Mouse (Mus musculus) bone marrow macrophage, adult 2 months (primary cell): ENCODE results near the gene Ghdc. TPM values are rescaled to one million over a fixed set of nuclear protein-coding genes. Genes with fewer than 3 reads are reported as not detected.

Source experiments
- H3K27ac ChIP-seq: 2 replicates; pipeline ENCODE4 v1.5.1; 2012; ENCODE audit warnings: low read depth, low read length; ENCODE audit not compliant: insufficient read depth
- H3K4me1 ChIP-seq: 2 replicates; pipeline ENCODE4 v1.6.1; 2012; ENCODE audit warnings: low read length; ENCODE audit not compliant: control insufficient read depth, insufficient read depth
- H3K4me3 ChIP-seq: 2 replicates; pipeline ENCODE4 v1.5.1; 2012; ENCODE audit warnings: mild to moderate bottlenecking, low read length, moderate library complexity; ENCODE audit not compliant: insufficient read depth
- CTCF ChIP-seq: IDR thresholded peaks from 2 replicates; pipeline ENCODE4 v1.5.1; 2012; ENCODE audit warnings: low read depth, mild to moderate bottlenecking, low read length, moderate library complexity
- POLR2A ChIP-seq: IDR thresholded peaks from 2 replicates; pipeline ENCODE4 v1.6.1; 2012; ENCODE audit warnings: mild to moderate bottlenecking, low read depth, low read length, borderline replicate concordance
- polyA plus RNA-seq: library from polyadenylated mRNA; stranded (reverse); fragments of >200 nt; gene quantifications from 2 replicates; pipeline ENCODE4 v1.2.4, GENCODE M21; 2012; ENCODE audit not compliant: missing spikeins, insufficient read depth, insufficient read length

Gene Ghdc
- polyA plus RNA-seq, 1 experiment: 12.0 TPM

DNA sequence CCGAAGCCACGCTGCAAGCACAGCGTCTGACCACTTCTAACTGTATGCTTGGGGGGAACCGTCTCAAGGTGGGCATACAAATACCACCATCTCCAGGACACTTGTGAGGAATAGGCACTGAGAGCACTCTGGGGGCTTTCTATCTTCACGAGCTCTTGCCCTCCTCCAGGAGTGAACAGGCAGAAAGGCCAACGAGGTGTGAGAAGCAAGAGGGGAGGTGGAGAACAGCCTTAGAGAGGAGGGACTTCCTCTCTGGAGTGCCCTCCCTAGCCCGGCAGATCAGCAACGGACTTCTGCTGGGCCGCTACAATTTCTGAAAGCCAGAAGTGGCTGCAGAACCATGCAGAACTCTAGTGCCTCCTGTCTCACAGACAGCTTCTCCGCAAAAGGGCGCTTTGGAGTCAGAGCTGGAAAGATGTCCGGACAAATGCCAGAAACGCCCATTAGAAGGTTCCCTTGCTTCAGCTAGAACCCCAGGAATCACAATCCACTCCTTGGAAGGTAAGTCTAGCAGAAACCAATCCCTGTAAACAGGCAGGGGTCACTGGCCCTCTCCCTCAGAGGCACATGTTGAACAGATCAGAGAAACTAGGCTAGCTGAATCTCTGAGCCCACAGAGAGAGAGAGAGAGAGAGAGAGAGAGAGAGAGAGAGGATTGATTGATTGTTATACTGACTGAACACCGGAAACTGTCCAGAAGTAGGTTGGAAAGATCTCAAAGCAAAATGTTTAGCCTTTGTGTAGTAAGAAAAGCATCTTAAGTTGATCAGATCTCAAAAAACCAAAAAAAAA lies 34.6 kb downstream of the Ghdc start:
- peaks cover 34% of the 10 kb centered on the region for H3K4me1 ChIP-seq
- TF ChIP-seq CTCF: no peak
- TF ChIP-seq POLR2A: no peak
- peak overlapping the region; percentile 93 for H3K4me3 ChIP-seq
- H3K27ac ChIP-seq: peak overlapping the region; percentile 80

DNA sequence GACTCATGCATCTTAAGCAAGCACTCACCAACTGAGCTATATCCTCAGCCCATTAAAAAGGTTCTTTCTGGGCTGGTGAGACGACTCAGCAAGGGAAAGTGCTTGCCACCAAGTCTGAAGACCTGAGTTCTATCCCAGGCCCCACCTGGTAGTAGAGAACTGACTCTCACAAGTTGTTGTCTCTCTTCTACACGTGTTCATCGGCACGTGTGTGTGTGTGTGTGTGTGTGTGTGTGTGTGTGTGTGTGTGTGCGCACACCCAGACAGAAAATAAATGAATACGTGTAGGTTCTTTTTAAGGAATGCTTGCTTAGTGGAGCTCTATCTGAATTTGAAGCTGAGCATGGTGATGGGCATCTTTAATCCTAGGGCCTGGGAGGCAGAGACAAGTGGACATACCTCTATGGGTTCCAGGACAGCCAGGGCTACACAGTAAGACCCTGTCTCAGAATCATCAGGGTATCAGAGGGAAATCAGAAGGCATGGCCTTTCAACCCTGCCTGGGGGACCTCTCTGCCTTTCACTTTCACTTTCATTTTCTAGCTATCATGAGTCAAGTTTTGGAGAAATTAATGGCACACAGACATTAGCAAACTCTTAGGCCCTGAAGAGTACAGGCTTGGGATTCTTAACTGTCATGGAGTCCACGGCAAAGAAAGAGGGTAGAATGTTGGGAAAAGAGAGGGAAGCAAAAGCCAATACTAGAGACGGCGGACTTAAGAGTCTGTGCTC lies 35.5 kb downstream of the Ghdc start:
- TF ChIP-seq CTCF: no peak
- TF ChIP-seq POLR2A: no peak
- H3K4me3 ChIP-seq: peak overlapping the region; percentile 93
- peaks cover 40% of the 10 kb centered on the region for H3K4me1 ChIP-seq
- peak overlapping the region; percentile 21 for H3K27ac ChIP-seq

DNA sequence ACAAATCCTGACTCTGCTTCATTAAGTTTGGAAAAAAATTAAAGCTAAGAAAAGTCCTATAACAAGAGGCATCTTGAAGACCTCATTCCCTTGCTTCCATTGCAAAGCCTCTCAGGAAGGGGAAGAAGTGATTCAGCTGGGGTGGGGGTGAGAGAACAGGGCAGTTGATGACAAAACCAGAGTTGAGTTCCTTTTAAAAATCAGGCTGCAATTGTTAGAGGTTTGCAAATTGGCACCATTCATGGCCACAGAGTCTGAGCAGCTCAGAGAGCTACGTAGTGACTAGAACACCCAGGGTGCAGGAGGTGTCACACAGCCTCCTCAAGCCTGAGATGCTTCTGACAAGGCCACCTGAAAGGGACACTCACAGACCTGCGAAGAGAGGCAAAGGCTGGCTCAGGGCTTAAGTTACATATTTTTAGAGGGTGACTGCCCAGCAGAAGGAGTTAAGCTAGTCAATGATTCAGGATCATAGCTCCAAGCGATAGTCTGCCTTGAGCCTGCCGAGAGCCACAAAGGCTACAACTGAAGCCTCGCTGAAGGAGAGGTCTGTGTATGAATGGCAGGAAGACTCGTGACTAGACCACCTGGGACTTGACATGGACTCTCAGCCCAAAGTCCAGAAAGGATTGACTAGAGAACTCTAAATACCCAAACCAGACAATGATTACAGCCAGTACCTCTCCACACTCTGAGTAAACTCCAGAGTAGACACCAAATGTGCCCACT lies 40.1 kb downstream of the Ghdc start:
- no peak for TF ChIP-seq CTCF
- no peak for TF ChIP-seq POLR2A
- Histone ChIP-seq H3K4me1 (peaks cover 56% of the 10 kb centered on the region), H3K4me3 (no peak overlapping the region), H3K27ac (peak overlapping the region; percentile 25)

DNA sequence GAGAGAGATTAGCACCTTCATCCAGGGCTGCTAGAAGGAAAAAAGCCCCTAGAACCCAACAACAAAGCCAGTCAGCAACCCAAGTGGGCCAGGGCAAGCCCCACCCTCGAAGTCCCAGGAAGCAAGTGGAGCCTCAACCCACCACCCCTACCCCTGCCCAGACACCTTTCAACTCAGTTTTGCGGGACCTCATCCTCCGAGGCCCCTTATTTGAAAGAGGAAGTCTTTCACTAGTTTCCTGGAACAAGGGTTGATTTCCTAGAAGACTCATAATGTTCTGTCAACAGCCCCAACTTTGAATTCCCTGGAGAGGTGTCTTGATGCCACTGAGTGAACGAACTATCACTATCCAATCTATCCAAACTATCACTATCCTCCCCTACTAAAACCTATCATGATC lies 40.8 kb downstream of the Ghdc start:
- no peak overlapping the region for H3K27ac ChIP-seq
- no peak overlapping the region for H3K4me3 ChIP-seq
- H3K4me1 ChIP-seq: peaks cover 55% of the 10 kb centered on the region
- no peak for TF ChIP-seq POLR2A
- TF ChIP-seq CTCF: no peak

DNA sequence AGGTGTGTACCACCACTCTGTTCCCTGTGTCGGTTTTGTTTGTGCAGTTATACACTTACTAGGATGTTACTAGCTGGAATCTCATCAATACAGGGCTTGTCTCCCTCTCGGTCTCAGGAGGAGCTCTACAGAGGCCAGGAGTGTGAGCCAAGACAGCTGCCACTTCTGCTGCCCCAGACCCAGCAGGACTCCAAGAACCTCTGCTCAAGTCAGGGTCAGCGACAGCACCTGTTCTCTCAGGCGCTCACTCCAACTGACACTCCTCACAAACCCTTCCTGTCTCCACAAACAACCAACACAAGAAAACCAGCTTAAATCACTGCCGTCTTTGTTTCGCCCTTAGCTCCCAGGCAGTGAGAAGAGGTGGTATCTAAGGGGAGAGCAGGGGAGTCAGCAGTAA lies 42.2 kb downstream of the Ghdc start:
- no peak overlapping the region for H3K27ac ChIP-seq
- H3K4me1 ChIP-seq: peaks cover 62% of the 10 kb centered on the region
- no peak overlapping the region for H3K4me3 ChIP-seq
- TF ChIP-seq POLR2A (no peak), CTCF (no peak)

DNA sequence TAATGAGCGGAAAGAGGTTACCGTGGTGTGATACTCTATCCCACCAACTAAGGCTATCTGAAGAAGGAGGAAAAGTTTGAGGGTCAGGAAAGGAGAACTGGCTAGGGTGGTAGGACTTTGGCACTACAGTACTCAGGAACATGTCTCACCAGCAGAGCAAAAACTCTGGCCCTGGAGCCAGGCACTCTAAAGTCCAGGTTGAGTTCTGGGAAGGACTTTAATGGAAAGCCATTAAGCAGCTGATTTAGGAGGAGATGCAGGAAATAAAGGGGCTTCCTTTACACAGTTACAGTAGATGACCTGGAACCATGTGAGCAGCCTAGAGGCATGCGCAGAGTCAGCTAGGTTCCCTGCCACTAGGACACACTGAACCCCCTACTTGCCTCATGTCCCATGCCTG lies 43.6 kb downstream of the Ghdc start:
- H3K4me1 ChIP-seq: peaks cover 65% of the 10 kb centered on the region
- no peak overlapping the region for H3K27ac ChIP-seq
- no peak overlapping the region for H3K4me3 ChIP-seq
- TF ChIP-seq CTCF (no peak), POLR2A (no peak)

DNA sequence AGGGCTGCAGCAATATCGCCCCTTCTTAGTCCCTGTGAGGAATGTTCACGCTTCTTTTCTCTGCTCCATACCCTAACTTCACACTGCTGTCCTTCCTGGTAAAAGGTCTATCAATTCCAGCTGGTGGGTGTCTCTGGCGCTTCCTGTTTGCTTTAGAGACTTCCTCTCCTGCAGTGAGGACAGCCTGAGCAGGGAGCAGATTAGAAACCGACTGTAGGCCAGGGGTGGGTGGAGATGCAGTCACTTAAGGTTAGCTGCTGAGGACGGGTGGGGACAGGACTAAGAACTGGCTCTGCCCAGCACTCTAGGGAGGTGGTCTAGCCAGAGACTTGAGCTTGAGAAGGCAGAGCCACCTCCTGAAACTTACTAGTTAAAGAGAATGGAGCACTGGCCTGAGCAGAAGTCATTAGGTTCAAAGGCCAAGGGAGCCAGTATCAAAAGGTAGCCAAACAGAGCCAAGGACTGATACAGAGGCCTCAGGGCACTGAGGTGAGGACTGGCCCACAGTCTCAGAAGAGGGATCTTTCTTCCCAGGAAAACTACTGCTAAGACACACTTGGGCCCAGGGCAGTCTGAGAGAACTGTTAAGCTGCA lies 45.7 kb downstream of the Ghdc start:
- Histone ChIP-seq H3K4me3 (peak overlapping the region; percentile 8; the same call in 1 of the 2 replicates), H3K27ac (peak overlapping the region; percentile 87), H3K4me1 (peaks cover 66% of the 10 kb centered on the region)
- no peak for TF ChIP-seq CTCF
- TF ChIP-seq POLR2A: no peak

DNA sequence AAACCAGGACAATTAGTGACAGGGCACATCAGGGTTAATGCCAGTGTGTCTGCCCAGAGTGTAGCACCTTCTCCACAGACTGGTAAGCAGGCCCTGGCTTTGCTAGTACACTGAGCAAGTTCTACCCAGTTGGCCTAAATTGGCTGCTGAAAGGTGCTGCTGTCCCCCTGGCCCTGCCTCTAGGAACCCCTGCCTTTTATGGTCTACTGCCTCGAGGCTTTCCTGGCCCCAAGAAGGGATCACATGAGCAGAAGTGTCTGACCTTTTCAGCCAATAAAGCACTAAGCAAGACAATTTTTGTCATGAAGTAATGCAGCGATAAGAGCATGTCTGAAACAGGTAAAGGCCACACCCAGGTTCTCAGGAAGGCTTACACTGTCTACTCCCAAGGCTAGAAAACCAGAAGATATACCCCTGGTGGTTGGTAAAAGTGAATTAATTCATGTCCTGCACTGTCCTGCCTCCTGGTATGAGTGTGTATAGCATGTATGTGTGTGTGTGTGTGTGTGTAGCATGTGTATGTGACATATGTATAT lies 48.2 kb downstream of the Ghdc start:
- TF ChIP-seq CTCF (no peak), POLR2A (no peak)
- H3K27ac ChIP-seq: peak overlapping the region; percentile 87
- peaks cover 68% of the 10 kb centered on the region for H3K4me1 ChIP-seq
- H3K4me3 ChIP-seq: no peak overlapping the region

DNA sequence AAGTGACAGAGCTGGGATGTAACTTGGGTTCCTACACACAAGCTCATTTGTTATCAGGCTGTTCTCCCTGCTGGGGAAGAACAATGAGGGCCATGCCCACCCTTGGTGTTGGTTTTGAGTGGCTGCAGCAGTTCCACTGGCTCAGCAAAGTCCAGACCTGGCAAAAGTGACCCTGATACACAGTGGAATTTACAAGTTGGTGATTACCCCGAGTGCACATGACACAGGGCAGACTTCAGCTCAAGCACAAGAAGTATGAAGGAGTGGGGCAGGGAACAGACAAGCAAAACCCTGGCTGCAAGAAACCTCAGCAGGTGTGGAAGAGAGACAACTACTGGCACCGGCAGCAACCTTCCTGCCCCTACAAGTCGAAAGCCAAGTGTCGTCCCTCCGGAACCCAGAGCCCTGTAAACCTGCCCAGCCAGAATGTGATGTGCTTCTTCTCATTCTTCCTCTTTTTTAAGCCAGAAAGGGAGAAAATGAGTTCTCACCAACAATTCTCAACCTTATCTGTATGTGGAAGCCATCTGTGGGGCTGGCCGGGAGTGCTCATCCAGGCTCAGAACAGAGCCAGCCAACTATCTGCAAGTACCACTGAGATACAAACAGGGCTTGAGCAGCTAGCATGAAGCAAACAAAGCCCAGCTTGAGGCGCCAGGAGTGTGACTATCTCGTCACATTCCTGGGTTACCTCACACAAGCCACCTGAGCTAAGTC lies 48.8 kb downstream of the Ghdc start:
- no peak for TF ChIP-seq CTCF
- Histone ChIP-seq H3K27ac (peak overlapping the region; percentile 87), H3K4me3 (peak overlapping the region; percentile 26), H3K4me1 (peaks cover 63% of the 10 kb centered on the region)
